Mouse (Mus musculus) cerebellum, adult 2 months (tissue): ENCODE measurements around the gene Syne1.
"Not testable (repeated sequence)": the region's sequence is repeated elsewhere in the genome, so short reads cannot be mapped to it uniquely, and the experiment has no call there.

ENCODE experiments used
- CTCF ChIP-seq: fragments of 200-500 bp; IDR thresholded peaks from 2 replicates; pipeline ENCODE4 v1.5.1; 2011; ENCODE audit warnings: low read depth, mild to moderate bottlenecking, control low read depth, low read length, moderate library complexity, borderline replicate concordance; ENCODE audit not compliant: insufficient read depth
- POLR2A ChIP-seq: fragments of 200-500 bp; IDR thresholded peaks from 2 replicates; pipeline ENCODE4 v1.6.1; 2011; ENCODE audit warnings: low read length, control low read depth, borderline replicate concordance; ENCODE audit not compliant: insufficient read depth

DNA sequence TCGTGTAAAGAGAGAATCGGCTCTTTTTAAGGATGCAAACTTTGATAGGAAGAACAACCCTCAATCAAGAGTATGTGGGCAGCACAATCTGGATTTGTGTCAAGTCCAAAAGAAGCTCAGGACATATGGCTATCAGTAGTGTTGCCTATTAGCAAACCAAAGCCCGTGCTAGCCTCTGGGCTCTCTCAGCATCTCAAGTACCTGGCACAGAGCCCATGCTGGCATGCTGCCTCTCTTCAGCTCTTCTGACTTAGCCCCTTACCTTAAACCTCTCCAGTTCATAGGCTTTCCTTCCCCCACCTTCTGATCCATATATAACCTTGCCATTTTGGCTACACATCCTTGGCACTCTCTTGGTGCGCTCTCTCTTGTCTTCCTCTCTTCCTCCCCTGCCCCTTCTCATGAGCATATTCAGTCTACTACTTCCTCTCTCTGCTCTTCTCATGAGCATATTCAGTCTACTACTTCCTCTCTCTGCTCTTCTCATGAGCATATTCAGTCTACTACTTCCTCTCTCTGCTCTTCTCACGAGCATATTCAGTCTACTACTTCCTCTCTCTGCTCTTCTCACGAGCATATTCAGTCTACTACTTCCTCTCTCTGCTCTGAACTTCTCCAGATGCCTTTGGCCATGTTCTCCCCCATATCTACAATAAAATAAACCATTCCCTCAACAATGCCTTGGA, 51.5 kb downstream of the Syne1 start:
- TF ChIP-seq POLR2A, CTCF: not testable (repeated sequence)
